Mouse (Mus musculus) lung, adult 18-20 months (tissue): Measurements from ENCODE around the gene Mpzl2.
"Not testable (repeated sequence)": the region's sequence is repeated elsewhere in the genome, so short reads cannot be mapped to it uniquely, and the experiment has no call there.

ENCODE experiments used
- DNase-seq, 2 experiments: peaks; one replicate each; pipeline ENCODE4 v3.0.0; 2022; ENCODE audit warnings: mixed read lengths in 2 of 2

Mpzl2 gene

GRCm38 (mm10) chr9:45037803-45038202, 1.8 kb upstream of the Mpzl2 start:
- DNase-seq = not testable (repeated sequence)

- peak in 1 of 2 experiments; percentile 30 for DNase-seq
Measured at GRCm38 (mm10) chr9:45040066-45040845, 657 bp downstream of the Mpzl2 start.

GRCm38 (mm10) chr9:45041131-45041838, 1.7 kb downstream of the Mpzl2 start:
- peak in 1 of 2 experiments; percentile 45 for DNase-seq

- peak; percentile 75 to 84 for DNase-seq
Measured at GRCm38 (mm10) chr9:45042056-45042720, 2.6 kb downstream of the Mpzl2 start.

DNA sequence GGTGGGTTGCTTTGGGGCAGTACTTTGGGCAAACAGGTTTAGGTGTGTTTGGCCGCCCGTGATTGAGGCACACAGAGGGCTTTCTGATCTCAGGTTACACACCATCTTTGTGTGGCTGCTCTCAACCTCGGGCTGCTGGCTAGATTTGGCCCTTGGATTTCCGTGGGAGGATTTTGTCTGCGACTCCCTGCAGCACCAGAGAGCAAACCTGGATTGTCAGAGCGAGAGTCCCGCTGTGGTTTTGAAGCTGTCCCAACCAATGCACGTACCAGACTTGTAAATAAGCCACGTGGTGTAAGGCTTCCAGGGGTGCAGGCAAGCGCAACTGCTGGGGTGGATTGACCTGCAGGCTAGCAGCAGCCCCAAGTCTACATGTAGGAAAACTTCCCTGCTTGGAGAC, 3.3 kb downstream of the Mpzl2 start:
- DNase-seq = peak in 1 of 2 experiments; percentile 12

- DNase-seq = no peak
Measured at GRCm38 (mm10) chr9:45046973-45047372, 7.4 kb downstream of the Mpzl2 start.

DNA sequence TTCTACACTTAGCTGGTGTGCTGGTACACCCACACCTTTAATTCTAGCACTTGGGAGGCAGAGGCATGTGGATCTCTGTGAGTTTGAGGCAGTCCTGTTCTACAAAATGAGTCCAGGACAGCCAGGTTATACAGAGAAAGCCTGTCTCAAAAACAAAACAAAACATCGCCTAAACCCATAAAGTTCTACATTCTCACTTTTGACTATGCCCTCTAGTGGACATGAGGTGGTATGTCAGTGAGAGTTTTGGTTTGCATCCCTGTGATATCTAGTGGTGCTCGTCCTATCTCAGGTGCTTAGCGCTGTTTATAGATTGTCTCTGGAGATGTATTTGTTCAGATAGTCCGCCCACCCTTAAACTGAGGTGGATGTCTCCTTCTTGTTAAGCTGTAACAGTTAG, 8.9 kb downstream of the Mpzl2 start:
- no peak for DNase-seq

DNA sequence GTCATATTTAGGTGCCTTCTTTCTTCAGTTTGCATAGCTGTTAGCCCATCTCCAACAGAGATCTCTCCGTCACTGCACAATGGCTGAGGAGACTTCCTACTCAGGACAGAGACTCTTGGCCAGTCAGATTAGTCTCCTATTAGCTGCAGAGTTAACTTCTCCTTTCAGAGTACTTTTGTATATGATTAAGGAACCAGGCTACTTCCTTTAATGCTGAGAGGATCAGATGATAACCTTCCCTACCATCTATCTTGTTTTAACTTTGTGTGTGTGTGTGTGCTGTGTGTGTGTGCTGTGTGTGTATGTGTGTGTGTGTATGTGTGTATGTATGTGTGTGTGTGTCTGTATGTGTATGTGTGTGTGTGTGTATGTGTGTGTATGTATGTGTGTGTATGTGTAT, 10.1 kb downstream of the Mpzl2 start:
- DNase-seq = no peak

- DNase-seq = no peak
Measured at GRCm38 (mm10) chr9:45050301-45050700, 10.7 kb downstream of the Mpzl2 start.

DNA sequence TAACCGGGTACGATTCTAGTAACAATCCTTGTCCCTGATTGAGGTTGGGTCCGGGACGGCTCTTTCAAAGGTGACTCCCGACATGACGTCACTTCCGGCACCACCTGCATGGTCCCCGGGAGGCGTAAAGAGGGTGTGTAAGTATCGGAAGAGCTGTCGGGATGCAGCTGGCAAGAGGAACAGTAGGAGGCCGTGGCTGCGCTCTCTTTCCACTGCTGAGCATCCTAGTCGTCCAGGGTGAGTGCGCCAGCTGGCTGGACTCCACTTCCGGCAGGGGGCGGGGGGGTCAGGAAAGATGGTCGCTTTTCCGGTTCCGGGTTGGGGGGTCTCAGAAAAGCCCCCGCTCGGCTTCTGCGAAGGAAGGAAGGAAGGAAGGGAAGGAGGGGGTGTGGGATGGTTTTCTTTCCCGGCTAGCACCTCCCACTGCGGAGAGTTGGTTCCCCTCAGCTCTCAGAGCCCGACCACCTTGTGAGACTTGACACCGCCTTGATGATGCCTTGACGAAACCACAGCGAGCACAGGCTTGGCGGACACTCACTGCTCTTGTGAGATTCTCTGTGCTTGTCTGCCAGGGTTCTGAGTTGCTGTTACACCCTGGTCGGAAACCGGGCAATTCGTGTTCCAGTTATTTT, 15.6 kb downstream of the Mpzl2 start, which contains the start of gene Mpzl3:
Mpzl3 (plus strand) TSS at position 105 of the 632 bp plus-strand sequence.
- peak; percentile 77 to 79 for DNase-seq

- DNase-seq = no peak
Measured at GRCm38 (mm10) chr9:45058304-45058940, 18.8 kb downstream of the Mpzl2 start.

GRCm38 (mm10) chr9:45060151-45060550, 20.6 kb downstream of the Mpzl2 start:
- DNase-seq = no peak

GRCm38 (mm10) chr9:45062677-45063076, 23.1 kb downstream of the Mpzl2 start:
- no peak for DNase-seq

- DNase-seq = no peak
Measured at GRCm38 (mm10) chr9:45064421-45064820, 24.8 kb downstream of the Mpzl2 start.

DNA sequence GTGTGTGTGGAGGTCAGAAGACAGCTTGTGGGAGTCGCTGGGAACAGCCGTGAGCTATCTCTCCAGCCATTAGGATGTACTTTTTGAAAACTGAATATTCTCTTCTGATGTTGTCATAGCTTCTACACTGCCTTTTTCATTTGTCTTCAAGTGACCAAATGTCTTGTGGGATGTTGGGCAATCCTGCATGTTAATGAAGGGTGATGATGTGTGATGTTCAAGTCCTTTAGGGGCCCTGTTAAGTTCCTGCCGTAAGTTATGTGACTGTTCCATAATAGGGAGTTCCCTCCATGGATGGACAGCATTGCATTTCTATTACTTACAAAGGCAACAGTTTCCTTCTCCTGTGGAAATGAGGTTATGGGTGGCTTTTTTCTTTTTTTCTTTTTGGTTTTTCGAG, 27.1 kb downstream of the Mpzl2 start:
- DNase-seq = no peak

- no peak for DNase-seq
Measured at GRCm38 (mm10) chr9:45071800-45072199, 32.2 kb downstream of the Mpzl2 start.

DNA sequence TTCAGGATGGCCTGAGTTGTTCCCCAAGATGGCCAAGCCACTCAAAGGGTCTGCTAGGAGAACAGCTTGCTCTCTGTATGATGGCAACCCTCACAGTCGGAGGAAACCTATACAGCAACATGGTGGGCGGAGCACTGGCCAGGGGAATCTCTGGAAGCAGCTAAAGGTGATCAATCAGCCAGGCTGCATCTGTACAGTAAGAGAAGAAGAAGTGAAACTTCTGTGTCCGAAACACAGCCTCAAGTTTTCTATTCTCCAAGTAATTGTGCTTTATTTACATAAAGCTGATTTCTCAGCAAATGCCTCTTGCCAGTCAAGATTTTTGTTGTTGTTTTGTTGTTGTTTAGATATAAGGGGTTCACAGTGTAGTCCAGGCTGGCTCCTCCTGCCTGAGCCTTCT, 38.3 kb downstream of the Mpzl2 start:
- no peak for DNase-seq

GRCm38 (mm10) chr9:45079011-45079410, 39.4 kb downstream of the Mpzl2 start, which contains the start of gene Jaml:
Gene Jaml, plus strand, starts transcription at chr9:45079183.
- DNase-seq = no peak

- DNase-seq = no peak
Measured at GRCm38 (mm10) chr9:45083132-45083531, 43.5 kb downstream of the Mpzl2 start.

GRCm38 (mm10) chr9:45084556-45084955, 45.0 kb downstream of the Mpzl2 start:
- DNase-seq = no peak

DNA sequence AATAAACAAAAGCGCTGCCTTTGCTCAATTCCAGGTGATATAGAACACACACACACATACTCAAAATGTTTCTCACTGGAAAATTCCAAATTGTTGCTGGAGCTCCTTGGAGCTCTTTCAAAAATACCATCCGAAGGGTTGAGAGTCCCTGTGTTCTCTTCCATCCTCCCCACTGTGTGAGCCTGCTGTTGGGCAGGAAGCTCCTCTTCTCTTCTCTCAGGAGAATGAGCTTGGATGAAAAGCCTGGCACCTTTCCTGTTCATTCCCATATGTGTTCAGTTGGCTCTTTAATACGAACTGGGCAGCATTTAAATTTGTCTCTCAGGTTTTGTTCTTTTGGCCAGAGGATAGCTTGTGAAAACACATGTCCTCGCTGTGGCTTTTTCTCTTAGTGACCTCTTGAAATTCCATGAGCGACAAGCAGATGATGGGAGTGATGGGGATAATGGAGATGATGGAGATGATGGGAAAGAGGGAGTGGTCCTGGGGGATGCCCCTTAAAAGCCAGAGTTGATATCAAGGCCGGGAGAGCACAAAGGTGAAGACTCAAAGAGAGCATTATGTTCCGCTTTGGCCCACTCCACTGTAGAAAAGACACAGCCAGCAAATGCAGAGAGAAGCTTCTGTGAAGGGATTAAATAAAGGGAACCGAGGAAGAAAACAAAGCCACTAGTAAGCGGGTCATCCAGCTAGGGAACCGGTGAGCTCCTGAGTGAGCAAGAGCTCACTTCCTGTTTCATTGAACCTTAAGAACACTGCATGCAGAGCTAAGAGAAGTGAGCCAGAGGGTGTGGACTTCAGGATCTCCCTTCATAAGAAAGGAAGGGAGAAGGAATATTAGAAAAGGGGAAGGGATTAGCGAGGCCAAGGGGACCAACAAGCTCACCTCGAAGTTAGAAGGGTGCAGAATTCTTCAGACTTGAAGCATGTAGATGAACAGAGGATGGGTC, 46.4 kb downstream of the Mpzl2 start:
- no peak for DNase-seq
